8 mouse cellular contexts compared by ENCODE assay signal in the genomic region with DNA sequence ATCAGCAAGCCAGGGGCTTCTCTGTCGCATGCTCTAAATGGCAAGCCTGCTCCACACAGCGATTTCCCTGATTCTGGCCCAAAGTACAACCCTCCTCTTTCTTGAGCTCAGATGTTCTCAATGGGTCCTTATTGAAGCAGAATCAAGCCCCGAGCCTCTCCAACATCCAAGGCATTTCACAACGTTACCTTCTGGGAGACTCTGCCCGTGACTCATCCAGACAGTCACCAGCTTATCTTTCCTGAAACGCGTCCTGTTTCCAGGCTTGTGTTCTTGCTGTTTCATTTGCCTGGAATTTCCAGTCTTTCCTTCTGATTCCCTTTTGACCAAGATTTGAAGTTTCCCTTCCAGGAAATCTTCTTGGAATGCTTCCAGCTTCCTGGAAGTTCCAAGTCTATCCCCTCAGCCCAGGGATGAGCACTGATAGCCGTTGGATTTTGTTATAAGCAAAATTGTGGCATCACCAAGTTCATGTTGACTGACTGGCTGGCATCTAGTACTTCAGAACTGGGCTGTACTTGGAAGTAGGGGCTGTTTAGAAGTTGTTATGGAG. TPM values are rescaled to one million over a fixed set of nuclear protein-coding genes. Genes with fewer than 3 reads are reported as not detected.
DNase-seq lines count a peak whose midpoint lies in the region; ATAC-seq and TF ChIP-seq lines count a peak whose summit lies in the region.

No protein-coding gene starts in this region.

- TF ChIP-seq POLR2A in small intestine, adult 2 months (IDR thresholded peaks at IDR 0.05; ENCODE audit: low read depth, low read length) = no peak

- peak overlapping the region; percentile 76 for H3K4me3 ChIP-seq in gastrocnemius, adult 2 months
- H3K4me3 ChIP-seq in heart, embryonic 10.5 days = peak overlapping the region; percentile 58
- peak overlapping the region; percentile 39 for H3K4me3 ChIP-seq in limb, embryonic 15.5 days
- peak overlapping the region; percentile 57 for H3K4me3 ChIP-seq in small intestine, adult 2 months (ENCODE audit: low read depth, low read length)

- no peak for TF ChIP-seq CTCF in gastrocnemius, adult 2 months (IDR thresholded peaks at IDR 0.05)
- TF ChIP-seq CTCF in small intestine, adult 2 months (IDR thresholded peaks at IDR 0.05; ENCODE audit: extremely low read depth, insufficient read length, insufficient replicate concordance, low read depth, low read length) = no peak

- H3K4me2 ChIP-seq in limb, embryonic 15.5 days = peak overlapping the region; percentile 64

- DNase-seq in gastrocnemius, adult 2 months = peak; percentile 36
- DNase-seq in gastrocnemius, postnatal 10 days = no peak
- DNase-seq in adrenal gland, adult 8-10 months = peak; percentile 72
- no peak for DNase-seq in heart, embryonic 10.5 days (ENCODE audit: low spot score)
- no peak for DNase-seq in layer of hippocampus, postnatal 25 days (ENCODE audit: extremely low spot score in 1 of 2, low spot score in 1 of 2)
- no peak for DNase-seq in c-Kit-positive CD71-positive TER-119-positive erythroid progenitor cells, embryonic 14.5 days (ENCODE audit: low spot score)

- no peaks in the 10 kb centered on the region for H3K27me3 ChIP-seq in heart, embryonic 10.5 days (ENCODE audit: insufficient read depth, poor library complexity, severe bottlenecking)
- H3K27me3 ChIP-seq in limb, embryonic 15.5 days = no peaks in the 10 kb centered on the region
- H3K27me3 ChIP-seq in small intestine, adult 2 months (ENCODE audit: control insufficient read depth, insufficient read depth, low read length) = no peaks in the 10 kb centered on the region

- ATAC-seq in limb, embryonic 15.5 days (ENCODE audit: insufficient number of reproducible peaks, low FRiP score, low TSS enrichment, low read depth) = no peak

- H3K9me3 ChIP-seq in heart, embryonic 10.5 days = no peaks in the 10 kb centered on the region
- H3K9me3 ChIP-seq in limb, embryonic 15.5 days = no peaks in the 10 kb centered on the region

- H3K9ac ChIP-seq in limb, embryonic 15.5 days = no peak overlapping the region

- H3K4me1 ChIP-seq in heart, embryonic 10.5 days = peaks cover 89% of the 10 kb centered on the region
- peaks cover 20% of the 10 kb centered on the region for H3K4me1 ChIP-seq in limb, embryonic 15.5 days
- H3K4me1 ChIP-seq in small intestine, adult 2 months (ENCODE audit: control insufficient read depth, insufficient read depth, insufficient read length, low read length) = peaks cover 17% of the 10 kb centered on the region; the same call in 1 of the 2 replicates

- peak overlapping the region; percentile 6 for H3K27ac ChIP-seq in gastrocnemius, adult 2 months
- H3K27ac ChIP-seq in heart, embryonic 10.5 days = peak overlapping the region; percentile 92
- H3K27ac ChIP-seq in limb, embryonic 15.5 days = peak overlapping the region; percentile 40; the same call in 1 of the 2 replicates
- peak overlapping the region; percentile 84 for H3K27ac ChIP-seq in small intestine, adult 2 months (ENCODE audit: insufficient read depth, low read depth, low read length)

- intact Hi-C loops in gastrocnemius, adult 2 months (cut with DNase I) = no loop called here

- 11% methylated on average over 8 of the region's 8 CpGs for WGBS in heart, embryonic 10.5 days
- WGBS in limb, embryonic 15.5 days = 29% methylated on average over 8 of the region's 8 CpGs
- WGBS in small intestine, adult 2 months = 18% methylated on average over 8 of the region's 8 CpGs

- H3K36me3 ChIP-seq in heart, embryonic 10.5 days = no peaks in the 10 kb centered on the region
- no peaks in the 10 kb centered on the region for H3K36me3 ChIP-seq in limb, embryonic 15.5 days
- H3K36me3 ChIP-seq in small intestine, adult 2 months (ENCODE audit: control insufficient read depth, insufficient read depth, low read length) = no peaks in the 10 kb centered on the region

RNA-seq across cellular contexts. Expression of a gene that starts 28.7 kb away (rescaled TPM):
- total RNA-seq in gastrocnemius, adult 2 months (2021) = 1 to 10 TPM; 2.2 to 5.7 TPM
- total RNA-seq in gastrocnemius, postnatal 10 days (2021) = 1 to 10 TPM; 3.0 to 4.6 TPM
- 10 to 100 TPM in 1 of 4 experiments, 1 to 10 TPM in 3; 7.6 to 11.1 (median 8.6) TPM for total RNA-seq in adrenal gland, adult 8-10 months (2022)
- polyA plus RNA-seq in heart, embryonic 10.5 days (2016; fragmentation: Nextera tagmentation; extraction: Ambion mirVana) = 29.4 and 47.2 TPM in 2 replicates
- 7.1 and 9.4 TPM in 2 replicates for polyA plus RNA-seq in limb, embryonic 15.5 days (2015; fragmentation: Nextera tagmentation; extraction: Ambion mirVana)
- polyA plus RNA-seq in small intestine, adult 2 months (2012; rRNA removed) = 45.7 and 90.4 TPM in 2 replicates
- total RNA-seq in layer of hippocampus, postnatal 25 days (2021) = 1 to 10 TPM; 1.8 to 2.2 TPM

Comparison
In these comparisons a context has a peak if more than half of its experiments do, and no peak if none do; other contexts are left out.
1. DNase-seq: peak in gastrocnemius, adult 2 months (single experiment) and adrenal gland, adult 8-10 months (single experiment); none in gastrocnemius, postnatal 10 days (single experiment), heart, embryonic 10.5 days (single experiment), layer of hippocampus, postnatal 25 days (0 of 2) and c-Kit-positive CD71-positive TER-119-positive erythroid progenitor cells, embryonic 14.5 days (single experiment).
2. H3K27ac ChIP-seq: peak in every context shown above with its lines; median percentile 92 in heart, embryonic 10.5 days; 84 in small intestine, adult 2 months; 40 in limb, embryonic 15.5 days; 6 in gastrocnemius, adult 2 months.
3. Peak in every context shown above with its lines, with median percentiles within 50 percentile points of each other: H3K4me3 ChIP-seq.